Mouse (Mus musculus) gastrocnemius, postnatal 14 days (tissue): ENCODE data around the gene Zbtb20. TPM values are rescaled to one million over a fixed set of nuclear protein-coding genes. Genes with fewer than 3 reads are reported as not detected.

Experiments used
- DNase-seq: peaks from one replicate; pipeline ENCODE4 v3.0.0; 2021; ENCODE audit warnings: mixed read lengths
- intact Hi-C: fragments of 180-260 bp; cut with DNase I; formaldehyde crosslinking; loops from one replicate; pipeline ENCODE4 v1.15.1; 2025; ENCODE audit warnings: low total_unique reads
- total RNA-seq, 2 experiments: library from RNA; stranded (reverse); gene quantifications; 2 replicates each; pipeline ENCODE4 v1.2.3; 2021

Zbtb20 gene
- total RNA-seq, 2 experiments from 2014 or later: 103 to 113 TPM

DNA sequence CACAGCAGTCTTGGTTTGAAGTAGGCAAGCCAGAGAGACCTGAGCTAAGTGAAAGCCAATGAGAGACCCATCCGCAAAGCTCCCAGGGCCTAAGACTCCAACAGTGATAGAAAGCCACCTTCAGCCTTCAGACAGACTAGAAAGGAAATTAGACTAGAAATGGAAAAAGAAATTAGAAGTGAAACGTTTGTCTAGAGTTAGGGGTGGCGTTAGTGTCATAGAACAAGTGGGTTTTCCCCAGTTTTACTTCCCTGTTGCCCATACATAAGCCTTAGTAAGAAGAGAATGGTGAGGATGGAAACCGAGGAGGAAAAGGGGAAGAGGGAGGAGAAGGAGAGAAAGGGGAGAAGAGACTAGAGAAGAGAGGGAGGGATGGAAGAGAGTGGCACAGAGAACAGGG, 726.9 kb downstream of the Zbtb20 start:
- intact Hi-C loops: no loop called here
- DNase-seq: no peak

DNA sequence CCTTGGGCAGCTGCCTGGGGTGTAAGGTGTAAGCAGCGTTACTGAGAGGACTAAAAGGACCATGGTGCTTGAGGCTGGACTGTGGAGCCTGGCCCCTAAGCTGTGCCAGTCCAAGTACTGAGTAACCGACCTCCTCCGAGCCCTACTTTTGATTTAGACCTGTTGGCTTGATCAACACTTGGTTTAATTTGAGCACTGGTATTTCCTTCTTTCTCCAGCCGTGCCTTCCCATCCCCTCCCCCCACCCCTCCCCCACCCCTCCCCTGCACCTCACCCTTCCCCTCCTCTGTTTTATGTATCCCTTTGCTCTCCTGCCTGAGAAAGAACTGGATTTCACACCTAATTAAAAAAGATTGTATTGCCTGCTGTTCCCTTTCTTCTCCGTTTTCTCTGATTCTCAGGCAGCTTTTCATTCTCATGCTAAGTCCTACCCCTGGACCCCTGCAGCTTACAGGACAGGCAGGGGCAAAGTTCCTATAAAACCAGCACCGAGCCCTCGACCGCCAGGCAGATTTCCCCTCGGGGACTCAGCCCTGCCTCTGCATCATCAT, 728.0 kb downstream of the Zbtb20 start:
- DNase-seq: no peak
- intact Hi-C loops: no loop called here

DNA sequence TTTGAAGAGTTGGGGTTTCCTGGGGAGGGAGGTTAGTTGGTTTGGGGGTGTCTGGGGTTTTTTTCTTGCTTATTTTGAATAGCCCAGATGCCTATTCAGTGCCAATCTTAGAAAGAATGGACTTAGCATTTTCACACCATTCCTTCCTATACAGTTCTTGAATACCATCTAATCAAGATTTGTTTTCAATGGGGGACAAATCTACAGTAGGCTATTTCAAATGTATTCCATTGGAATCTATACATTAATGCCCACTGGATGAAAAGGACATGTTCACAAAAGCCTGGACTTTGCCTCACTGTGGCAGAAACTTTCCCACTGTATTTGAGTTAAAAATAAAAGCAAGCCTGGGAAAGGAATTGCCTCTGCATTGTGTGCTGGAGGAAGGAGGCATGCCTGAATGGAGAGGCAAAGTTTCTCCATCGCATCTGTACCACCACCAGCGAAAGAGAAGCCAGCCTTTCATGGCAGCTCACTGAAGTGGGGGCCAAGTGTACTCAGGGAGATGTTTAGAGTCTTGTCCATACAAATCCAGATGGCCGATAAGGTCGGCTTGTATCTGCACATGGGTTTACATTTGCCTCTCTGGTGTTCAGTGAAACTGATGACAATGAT, 728.8 kb downstream of the Zbtb20 start:
- DNase-seq: no peak
- intact Hi-C loops: no loop called here

DNA sequence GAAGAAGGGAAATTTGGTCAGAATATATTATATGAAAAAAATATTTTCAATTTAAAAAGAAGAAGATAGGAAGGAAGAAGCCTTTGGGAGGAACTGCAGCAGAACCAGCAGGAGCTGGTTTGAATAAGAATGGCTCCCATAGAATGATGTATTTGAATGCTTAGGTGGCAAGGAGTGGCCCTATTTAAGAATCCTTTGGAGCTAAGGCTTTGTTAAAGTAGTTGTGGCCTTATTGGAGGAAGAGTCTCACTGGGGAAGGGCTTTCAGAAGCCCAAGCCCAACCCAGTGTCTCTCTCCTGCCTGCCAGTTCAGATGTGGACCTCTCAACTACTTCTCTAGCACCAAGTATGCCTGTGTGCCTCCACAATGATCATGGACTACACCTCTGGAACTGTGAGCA, 731.4 kb downstream of the Zbtb20 start:
- no peak for DNase-seq
- intact Hi-C loops: no loop called here

GRCm38 (mm10) chr16:43608066-43608465, 732.4 kb downstream of the Zbtb20 start:
- intact Hi-C loops: no loop called here
- no peak for DNase-seq

DNA sequence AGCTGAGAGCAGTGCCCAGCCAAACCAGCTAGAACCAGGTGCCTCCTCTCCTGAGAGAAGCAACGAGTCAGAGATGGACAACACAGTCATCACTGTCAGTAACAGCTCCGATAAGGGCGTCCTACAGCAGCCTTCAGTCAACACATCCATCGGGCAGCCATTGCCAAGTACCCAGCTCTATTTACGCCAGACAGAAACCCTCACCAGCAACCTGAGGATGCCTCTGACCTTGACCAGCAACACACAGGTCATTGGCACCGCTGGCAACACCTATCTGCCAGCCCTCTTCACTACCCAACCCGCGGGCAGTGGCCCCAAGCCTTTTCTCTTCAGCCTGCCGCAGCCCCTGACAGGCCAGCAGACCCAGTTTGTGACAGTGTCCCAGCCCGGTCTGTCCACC, 734.7 kb downstream of the Zbtb20 start:
- intact Hi-C loops: no loop called here
- no peak for DNase-seq

GRCm38 (mm10) chr16:43616348-43616747, 740.7 kb downstream of the Zbtb20 start:
- no peak for DNase-seq
- intact Hi-C loops: no loop called here

- DNase-seq: no peak
These were observed 741.7 kb downstream of the Zbtb20 start for GRCm38 (mm10) chr16:43617346-43617745.

GRCm38 (mm10) chr16:43618286-43618685, 742.6 kb downstream of the Zbtb20 start:
- no peak for DNase-seq
- intact Hi-C loops: no loop called here

More at GRCm38 (mm10) chr16:43617346-43617745, 741.7 kb downstream of the Zbtb20 start:
- intact Hi-C loops: no loop called here

DNA sequence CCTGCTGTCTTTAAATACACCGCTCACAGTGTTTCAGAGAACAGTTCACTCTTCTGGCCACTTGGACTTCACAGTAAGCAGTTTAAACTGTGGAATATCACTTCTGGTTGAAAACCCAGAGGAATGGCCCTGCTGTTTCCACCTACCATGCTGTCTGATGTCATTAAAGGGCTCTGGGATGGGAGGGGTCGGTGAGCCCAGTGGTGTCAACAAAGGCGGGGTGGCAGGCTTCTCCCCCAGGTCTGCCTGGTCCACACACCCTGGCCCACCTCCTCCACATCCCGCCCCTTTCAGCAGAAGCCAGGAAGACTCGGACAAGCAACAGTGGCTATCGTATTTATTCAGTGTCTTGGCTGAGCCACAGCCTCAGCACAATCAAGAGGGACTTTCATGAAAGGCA, 743.6 kb downstream of the Zbtb20 start:
- DNase-seq: no peak
- intact Hi-C loops: no loop called here

DNA sequence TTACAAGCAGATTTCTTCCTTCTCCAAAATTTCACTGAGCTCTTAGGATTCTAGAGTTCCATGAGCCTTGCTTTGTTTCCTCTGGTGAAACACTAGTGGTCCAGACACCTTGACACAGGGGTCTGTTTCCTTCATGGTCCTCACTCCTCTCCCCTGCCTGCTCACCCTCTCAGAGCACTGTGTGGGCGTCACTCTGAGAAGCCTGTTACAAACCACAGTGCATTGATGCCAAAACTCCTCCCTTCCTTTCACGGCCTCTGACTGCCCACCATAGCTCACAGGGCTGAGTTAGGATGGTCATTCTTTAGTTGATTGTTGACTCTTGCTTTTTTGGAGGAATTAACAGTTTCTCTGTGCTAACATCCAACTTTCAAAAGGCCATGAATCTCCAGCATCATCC, 744.7 kb downstream of the Zbtb20 start:
- DNase-seq: no peak
- intact Hi-C loops: no loop called here

DNA sequence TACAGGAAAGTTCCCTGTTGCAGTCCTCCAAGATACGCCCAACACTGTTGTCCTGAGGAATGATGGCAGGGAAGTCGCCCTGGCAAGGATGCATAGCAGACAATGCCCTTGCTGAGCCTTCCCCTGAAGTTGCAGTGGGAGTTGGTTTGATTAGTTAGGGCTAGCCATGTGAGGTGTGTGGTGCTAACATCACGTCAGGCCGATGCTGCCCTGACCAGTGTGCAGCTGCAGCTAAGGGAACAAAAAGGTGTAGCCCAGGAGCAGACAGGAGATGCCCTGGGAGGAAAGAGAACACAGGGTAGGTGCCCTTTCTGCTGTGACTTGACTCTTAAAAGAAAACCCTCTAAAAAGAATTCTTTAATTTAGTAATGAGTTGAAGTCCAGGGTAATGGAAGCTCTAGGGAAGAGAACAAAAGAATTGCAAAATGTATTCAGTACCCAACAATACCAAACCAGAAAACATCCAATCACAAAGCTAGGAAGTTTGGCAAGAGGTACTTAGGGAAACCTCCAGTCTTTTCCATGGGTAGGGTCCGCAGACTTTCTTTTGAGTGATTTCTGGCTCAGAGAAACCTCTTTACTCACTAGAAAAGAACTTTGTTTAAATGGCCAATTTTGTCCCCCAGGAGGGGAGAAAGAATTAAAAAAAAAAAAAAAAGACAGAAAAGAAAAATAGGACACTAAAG, 747.8 kb downstream of the Zbtb20 start:
- DNase-seq: no peak
- intact Hi-C loops: no loop called here

- intact Hi-C loops: no loop called here
- no peak for DNase-seq
These were observed 749.2 kb downstream of the Zbtb20 start for GRCm38 (mm10) chr16:43624876-43625275.

DNA sequence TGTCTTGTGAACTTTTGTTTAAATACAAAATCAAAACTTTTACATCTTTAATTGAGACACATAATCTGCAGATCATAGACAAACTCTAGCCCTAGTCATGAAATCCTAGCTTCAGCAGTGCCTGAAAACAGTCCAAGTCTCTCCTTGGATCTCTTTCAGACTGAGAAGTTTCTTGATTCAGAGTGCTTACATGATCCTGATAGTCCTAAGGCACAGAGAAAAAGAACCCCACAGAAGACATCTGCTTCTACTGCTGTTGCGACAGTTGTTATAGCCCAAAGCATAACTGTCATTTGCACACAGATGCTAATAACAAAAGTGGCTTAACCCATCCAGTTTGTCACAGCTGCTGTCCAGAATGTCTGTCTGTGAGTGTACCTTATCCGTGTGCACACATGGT, 749.6 kb downstream of the Zbtb20 start:
- no peak for DNase-seq

GRCm38 (mm10) chr16:43625956-43626355, 750.3 kb downstream of the Zbtb20 start:
- intact Hi-C loops: no loop called here
- DNase-seq: no peak

More for the DNA sequence above, 749.6 kb downstream of the Zbtb20 start:
- intact Hi-C loops: no loop called here

GRCm38 (mm10) chr16:43628662-43629061, 753.0 kb downstream of the Zbtb20 start:
- intact Hi-C loops: no loop called here
- DNase-seq: no peak

DNA sequence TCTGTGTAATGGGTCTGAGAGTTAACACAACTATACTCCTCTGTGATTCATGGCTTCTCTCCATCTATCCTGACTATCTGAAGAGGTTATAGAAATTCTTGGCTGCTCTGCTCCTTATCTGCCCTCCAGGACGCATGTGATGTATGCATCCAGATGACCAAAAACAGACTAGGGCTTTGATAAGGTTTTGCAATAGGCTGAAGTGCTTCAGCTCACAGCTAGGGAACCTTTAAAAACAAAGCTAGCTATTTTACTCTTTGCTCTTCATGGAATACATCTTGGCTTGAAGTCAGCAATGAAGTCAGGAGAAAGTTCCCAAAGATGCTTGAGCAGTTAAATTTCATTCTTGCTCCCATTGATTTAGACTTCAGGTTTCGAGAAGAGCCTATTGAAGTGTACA, 756.1 kb downstream of the Zbtb20 start:
- no peak for DNase-seq
- intact Hi-C loops: no loop called here

DNA sequence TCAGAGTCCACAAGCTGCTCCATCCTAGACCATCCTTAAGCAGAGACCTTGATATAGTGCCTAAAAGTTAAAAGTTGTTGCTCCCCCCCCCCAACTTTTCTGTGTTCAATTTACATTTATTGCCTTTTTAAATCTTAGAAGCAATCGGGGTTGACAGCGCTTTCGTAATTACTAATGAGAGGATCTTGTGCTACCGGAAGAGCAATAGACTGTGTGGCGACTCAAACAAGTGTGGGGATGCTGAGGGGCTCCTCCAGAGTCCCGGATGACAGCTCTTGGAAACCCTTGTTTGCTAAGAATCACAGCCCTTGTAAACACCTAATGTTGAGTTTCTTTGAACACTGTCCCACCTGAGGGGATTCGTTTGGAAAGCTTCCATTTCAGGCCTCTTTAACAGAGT, 758.4 kb downstream of the Zbtb20 start:
- DNase-seq: no peak
- intact Hi-C loops: no loop called here

DNA sequence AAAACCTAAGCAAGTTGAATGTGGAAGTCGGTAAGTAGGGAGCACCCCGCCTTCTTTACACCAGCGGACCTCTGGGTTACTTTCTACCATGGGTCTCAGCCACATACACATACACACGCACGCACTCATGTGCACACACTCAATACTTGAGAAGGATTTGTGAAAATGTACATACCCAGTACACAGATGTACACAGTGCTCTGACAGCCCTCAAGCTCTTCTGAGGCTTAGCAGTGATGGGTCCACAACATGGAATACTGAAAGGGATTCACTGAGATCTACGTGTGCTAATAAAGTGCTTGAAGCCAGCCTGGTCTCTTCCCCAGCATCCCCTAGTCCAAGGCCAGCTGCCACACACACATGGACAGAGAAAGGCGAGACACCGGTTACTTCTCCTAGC, 761.6 kb downstream of the Zbtb20 start:
- intact Hi-C loops: no loop called here
- peak; percentile 18 for DNase-seq

DNA sequence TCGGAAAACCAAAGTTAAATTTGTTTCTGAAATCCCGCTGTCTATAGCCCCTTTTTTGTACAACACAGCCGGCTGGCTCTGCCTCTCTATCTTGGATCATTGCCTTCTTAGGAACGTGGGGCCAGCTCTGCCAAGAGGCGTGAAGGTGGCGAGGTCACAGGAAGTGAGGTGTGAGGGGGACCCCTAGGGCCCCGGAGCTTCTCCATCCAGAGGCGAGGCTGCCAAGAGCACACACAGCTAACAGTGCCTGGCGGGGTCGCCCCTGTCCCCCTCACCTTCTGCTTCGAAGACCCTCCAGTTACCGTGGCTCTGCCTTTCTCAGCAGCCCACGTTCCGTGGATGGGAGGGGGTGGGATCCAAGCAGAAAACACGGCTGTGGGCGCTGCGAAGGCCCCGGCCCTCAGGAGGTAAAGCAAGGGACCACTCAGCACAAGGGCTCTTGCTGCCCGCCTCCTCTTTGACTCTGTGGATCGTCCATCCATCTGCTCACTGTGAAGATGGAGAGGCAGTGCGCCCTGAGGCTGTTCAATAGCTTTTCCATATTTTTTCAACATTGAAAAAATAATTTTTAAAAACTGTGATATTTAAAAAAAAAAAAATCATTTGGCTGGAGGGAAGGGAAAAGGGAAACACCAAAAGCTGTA, 762.8 kb downstream of the Zbtb20 start:
- peak; percentile 26 for DNase-seq
- intact Hi-C loops: no loop called here

GRCm38 (mm10) chr16:43641230-43641629, 765.5 kb downstream of the Zbtb20 start:
- intact Hi-C loops: no loop called here

More at GRCm38 (mm10) chr16:43641230-43641629, 765.5 kb downstream of the Zbtb20 start:
- no peak for DNase-seq
